Mouse (Mus musculus): Measurements from ENCODE around the gene Ikbke. TPM values are rescaled to one million over a fixed set of nuclear protein-coding genes. Genes with fewer than 3 reads are reported as not detected.
"Not testable (repeated sequence)": the region's sequence is repeated elsewhere in the genome, so short reads cannot be mapped to it uniquely, and the experiment has no call there.

Ikbke gene
- 4.2 and 4.5 TPM in 2 replicates for total RNA-seq (2012; rRNA removed)

DNA sequence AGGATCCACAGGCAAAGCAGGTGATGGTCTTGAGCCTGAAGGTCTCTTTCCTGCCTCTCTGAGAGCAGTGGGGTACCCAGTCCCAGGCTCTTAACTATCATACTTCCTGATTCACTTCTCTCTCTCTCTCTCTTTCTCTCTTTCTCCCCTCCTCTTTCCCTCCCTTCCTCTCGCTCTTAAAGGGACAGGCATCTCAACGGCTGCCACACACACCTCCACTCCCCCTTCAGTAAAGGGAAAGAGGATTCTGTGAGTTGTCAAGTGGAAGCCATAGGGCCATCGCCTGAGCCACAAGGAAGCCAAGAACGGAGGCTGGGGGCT is at the start of gene Ikbke:
Gene Ikbke (minus strand): TSS at position 151 of the 321 bp plus-strand sequence.
- TF ChIP-seq ZNF384 (IDR thresholded peaks at IDR 0.05; ENCODE audit: low read depth, low read length), result no peak
- TF ChIP-seq CHD2 (IDR thresholded peaks at IDR 0.05; ENCODE audit: low read depth, low read length), result no peak
- TF ChIP-seq MAFK (IDR thresholded peaks at IDR 0.05; ENCODE audit: insufficient read depth, low read depth, low read length), result no peak
- TF ChIP-seq ZC3H11A (IDR thresholded peaks at IDR 0.05; ENCODE audit: borderline replicate concordance, low read depth, low read length), result no peak
- TF ChIP-seq HCFC1 (IDR thresholded peaks at IDR 0.05; ENCODE audit: borderline replicate concordance, insufficient read depth, low read length), result no peak
- H3K4me3 ChIP-seq (ENCODE audit: insufficient read depth in 1 of 2, low read depth in 1 of 2, low read length in 2 of 2, poor library complexity in 1 of 2, severe bottlenecking in 1 of 2), result no peak within 1 kb of the TSS
- in situ Hi-C loops (cut with MboI; ENCODE audit: low sequenced_read_pairs in 2 of 2, unreplicated experiment in 2 of 2), result loop anchor here in 1 of 2 experiments (25.0 kb wide), 1 partner anchor 283 kb away; no protein-coding TSS in a partner anchor
- H3K9ac ChIP-seq (ENCODE audit: insufficient read depth, low read depth, low read length, poor library complexity, severe bottlenecking), result no peak within 1 kb of the TSS
- no peaks in the 10 kb centered on the region for H3K36me3 ChIP-seq (ENCODE audit: control insufficient read depth, insufficient read depth, low read length, poor library complexity, severe bottlenecking)
- no peak within 1 kb of the TSS for H3K27ac ChIP-seq (ENCODE audit: insufficient read depth, low read depth, low read length, poor library complexity, severe bottlenecking)
- peaks cover 0 to 11% of the 10 kb centered on the region in 2 experiments; a peak in 2 of 4 replicates for H3K4me1 ChIP-seq (ENCODE audit: control insufficient read depth in 2 of 2, insufficient read depth in 2 of 2, low read length in 2 of 2, poor library complexity in 1 of 2)
- no peaks in the 10 kb centered on the region for H3K9me3 ChIP-seq (ENCODE audit: control insufficient read depth, insufficient read depth, low read depth, low read length)
- no peak for DNase-seq (ENCODE audit: low read depth, low spot score)

DNA sequence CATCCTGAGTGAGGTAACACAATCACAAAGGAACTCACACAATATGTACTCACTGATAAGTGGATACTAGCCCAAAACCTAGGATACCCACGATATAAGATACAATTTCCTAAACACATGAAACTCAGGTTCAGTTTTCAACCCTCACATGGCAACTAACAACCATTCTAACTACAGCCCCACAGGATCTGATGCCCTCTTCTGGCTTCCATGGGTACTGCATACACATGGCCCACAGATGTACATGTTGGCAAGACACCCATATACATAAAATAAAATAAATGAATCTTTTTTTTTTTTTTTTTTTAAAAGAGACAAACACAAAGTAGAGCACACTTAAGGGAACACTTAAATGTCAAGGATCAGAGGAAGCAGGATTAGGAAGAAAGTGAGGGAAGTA is 49.7 kb upstream of the Ikbke start:
- DNase-seq (ENCODE audit: low read depth, low spot score), result peak; percentile 35
- H3K4me3 ChIP-seq (ENCODE audit: insufficient read depth in 1 of 2, low read depth in 1 of 2, low read length in 2 of 2, poor library complexity in 1 of 2, severe bottlenecking in 1 of 2); H3K4me1 ChIP-seq (ENCODE audit: control insufficient read depth in 2 of 2, insufficient read depth in 2 of 2, low read length in 2 of 2, poor library complexity in 1 of 2); H3K27ac ChIP-seq (ENCODE audit: insufficient read depth, low read depth, low read length, poor library complexity, severe bottlenecking); in situ Hi-C loops (cut with MboI; ENCODE audit: low sequenced_read_pairs in 2 of 2, unreplicated experiment in 2 of 2); H3K9me3 ChIP-seq (ENCODE audit: control insufficient read depth, insufficient read depth, low read depth, low read length); H3K36me3 ChIP-seq (ENCODE audit: control insufficient read depth, insufficient read depth, low read length, poor library complexity, severe bottlenecking); H3K9ac ChIP-seq (ENCODE audit: insufficient read depth, low read depth, low read length, poor library complexity, severe bottlenecking): not testable (repeated sequence)

DNA sequence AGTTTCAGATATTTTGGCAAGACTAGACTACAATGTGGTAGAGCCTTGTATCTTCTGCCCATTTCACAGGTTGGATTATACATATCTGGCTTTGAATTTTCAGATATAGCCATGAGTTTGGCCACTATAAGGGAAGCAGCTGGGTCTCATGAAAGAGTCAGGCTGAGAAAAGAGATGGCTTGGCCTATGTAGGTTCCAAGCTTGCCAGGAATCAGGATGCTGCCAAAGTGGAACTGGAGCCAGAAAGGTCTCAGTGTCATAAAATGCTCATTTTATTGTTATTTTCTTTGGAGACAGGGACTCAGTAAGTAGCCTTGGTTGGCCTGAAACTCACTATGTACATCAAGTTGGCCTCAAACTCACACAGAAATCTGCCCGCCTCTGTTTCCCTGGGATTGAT is 47.8 kb upstream of the Ikbke start:
- H3K4me1 ChIP-seq (ENCODE audit: control insufficient read depth in 2 of 2, insufficient read depth in 2 of 2, low read length in 2 of 2, poor library complexity in 1 of 2), result no peaks in the 10 kb centered on the region
- H3K4me3 ChIP-seq (ENCODE audit: insufficient read depth in 1 of 2, low read depth in 1 of 2, low read length in 2 of 2, poor library complexity in 1 of 2, severe bottlenecking in 1 of 2), result no peak overlapping the region
- H3K27ac ChIP-seq (ENCODE audit: insufficient read depth, low read depth, low read length, poor library complexity, severe bottlenecking), result no peak overlapping the region
- no peak for TF ChIP-seq ZC3H11A (IDR thresholded peaks at IDR 0.05; ENCODE audit: borderline replicate concordance, low read depth, low read length)
- TF ChIP-seq CHD2 (IDR thresholded peaks at IDR 0.05; ENCODE audit: low read depth, low read length), result no peak
- DNase-seq (ENCODE audit: low read depth, low spot score), result no peak
- no peaks in the 10 kb centered on the region; the same call in 1 of the 2 replicates for H3K36me3 ChIP-seq (ENCODE audit: control insufficient read depth, insufficient read depth, low read length, poor library complexity, severe bottlenecking)
- H3K9me3 ChIP-seq (ENCODE audit: control insufficient read depth, insufficient read depth, low read depth, low read length), result no peaks in the 10 kb centered on the region
- no peak overlapping the region for H3K9ac ChIP-seq (ENCODE audit: insufficient read depth, low read depth, low read length, poor library complexity, severe bottlenecking)
- in situ Hi-C loops (cut with MboI; ENCODE audit: low sequenced_read_pairs in 2 of 2, unreplicated experiment in 2 of 2), result no loop called here

DNA sequence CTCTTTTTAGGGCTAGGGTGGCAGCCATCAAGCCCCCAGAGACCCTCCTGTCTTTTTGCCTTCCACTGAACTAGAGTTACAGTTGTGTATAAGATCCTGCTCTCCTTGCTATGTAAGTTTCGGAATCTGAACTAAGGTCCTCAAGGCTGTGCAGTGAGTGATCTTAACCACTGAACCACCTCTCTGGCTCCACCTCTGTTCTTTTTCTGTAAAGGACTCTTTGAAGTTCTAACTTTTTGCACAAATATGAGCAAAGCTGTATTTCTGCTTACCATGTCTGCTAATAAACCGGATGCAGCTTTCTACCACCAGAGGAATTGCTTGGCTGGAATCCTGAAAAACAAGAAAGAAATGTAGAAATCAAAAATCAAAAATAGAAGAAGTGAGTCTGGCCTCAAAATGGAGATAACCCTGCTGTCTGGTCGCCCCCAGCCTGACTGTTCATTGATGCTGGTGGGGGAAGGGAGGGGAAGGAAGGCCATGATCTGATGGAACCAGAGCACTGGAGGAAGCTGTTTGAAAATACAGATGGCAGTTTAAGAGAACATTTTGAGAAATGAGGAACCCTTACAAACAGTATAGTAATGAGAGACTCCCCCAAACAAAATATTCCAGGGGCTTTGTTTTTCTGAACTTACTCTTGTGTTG is 45.5 kb upstream of the Ikbke start:
- H3K4me1 ChIP-seq (ENCODE audit: control insufficient read depth in 2 of 2, insufficient read depth in 2 of 2, low read length in 2 of 2, poor library complexity in 1 of 2), result no peaks in the 10 kb centered on the region
- H3K4me3 ChIP-seq (ENCODE audit: insufficient read depth in 1 of 2, low read depth in 1 of 2, low read length in 2 of 2, poor library complexity in 1 of 2, severe bottlenecking in 1 of 2), result no peak overlapping the region
- H3K27ac ChIP-seq (ENCODE audit: insufficient read depth, low read depth, low read length, poor library complexity, severe bottlenecking), result no peak overlapping the region
- TF ChIP-seq CHD2 (IDR thresholded peaks at IDR 0.05; ENCODE audit: low read depth, low read length) (no peak), HCFC1 (IDR thresholded peaks at IDR 0.05; ENCODE audit: borderline replicate concordance, insufficient read depth, low read length) (no peak), ZNF384 (IDR thresholded peaks at IDR 0.05; ENCODE audit: low read depth, low read length) (no peak), ZC3H11A (IDR thresholded peaks at IDR 0.05; ENCODE audit: borderline replicate concordance, low read depth, low read length) (no peak), MAFK (IDR thresholded peaks at IDR 0.05; ENCODE audit: insufficient read depth, low read depth, low read length) (no peak)
- in situ Hi-C loops (cut with MboI; ENCODE audit: low sequenced_read_pairs in 2 of 2, unreplicated experiment in 2 of 2), result no loop called here
- no peak overlapping the region for H3K9ac ChIP-seq (ENCODE audit: insufficient read depth, low read depth, low read length, poor library complexity, severe bottlenecking)
- DNase-seq (ENCODE audit: low read depth, low spot score), result no peak
- no peaks in the 10 kb centered on the region for H3K9me3 ChIP-seq (ENCODE audit: control insufficient read depth, insufficient read depth, low read depth, low read length)
- H3K36me3 ChIP-seq (ENCODE audit: control insufficient read depth, insufficient read depth, low read length, poor library complexity, severe bottlenecking), result no peaks in the 10 kb centered on the region

DNA sequence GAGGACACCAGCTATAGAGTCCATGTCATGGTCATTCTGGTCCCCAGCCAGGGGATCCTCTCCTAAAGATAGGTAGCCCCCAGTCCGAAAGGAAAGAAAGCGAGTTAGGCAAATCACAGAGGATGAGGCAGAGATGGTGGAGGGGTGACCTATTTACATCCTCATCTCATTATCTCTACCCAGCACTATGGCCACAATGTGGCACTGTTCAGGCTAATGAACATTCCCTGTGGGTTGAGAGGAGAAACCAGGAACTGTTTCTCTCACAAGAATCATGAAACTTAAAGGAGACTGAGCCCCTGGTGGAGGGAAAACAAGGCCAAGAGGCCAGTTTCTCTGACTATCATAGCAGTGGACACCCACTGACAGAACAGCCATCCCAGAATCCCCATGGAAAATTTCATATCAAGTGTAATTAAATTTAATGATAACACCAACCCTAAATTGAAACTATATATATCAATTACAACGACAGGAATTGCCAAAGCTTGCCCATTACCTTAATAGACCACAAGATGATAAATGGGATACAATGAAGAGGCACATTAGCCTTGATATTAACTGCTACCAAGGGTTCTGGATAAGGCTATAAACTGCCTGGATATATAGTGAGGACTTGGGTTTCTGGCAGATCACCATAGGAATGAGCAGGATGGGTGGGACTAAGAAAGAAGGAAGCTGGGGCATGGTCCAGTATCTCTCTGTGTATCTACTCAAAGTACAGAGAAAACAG is 40.4 kb upstream of the Ikbke start:
- no peak for DNase-seq (ENCODE audit: low read depth, low spot score)
- Histone ChIP-seq H3K27ac (ENCODE audit: insufficient read depth, low read depth, low read length, poor library complexity, severe bottlenecking) (no peak overlapping the region), H3K4me1 (ENCODE audit: control insufficient read depth in 2 of 2, insufficient read depth in 2 of 2, low read length in 2 of 2, poor library complexity in 1 of 2) (no peaks in the 10 kb centered on the region), H3K4me3 (ENCODE audit: insufficient read depth in 1 of 2, low read depth in 1 of 2, low read length in 2 of 2, poor library complexity in 1 of 2, severe bottlenecking in 1 of 2) (no peak overlapping the region), H3K9ac (ENCODE audit: insufficient read depth, low read depth, low read length, poor library complexity, severe bottlenecking) (no peak overlapping the region), H3K36me3 (ENCODE audit: control insufficient read depth, insufficient read depth, low read length, poor library complexity, severe bottlenecking) (peaks cover 5% of the 10 kb centered on the region; the same call in 1 of the 2 replicates), H3K9me3 (ENCODE audit: control insufficient read depth, insufficient read depth, low read depth, low read length) (no peaks in the 10 kb centered on the region)
- TF ChIP-seq HCFC1 (IDR thresholded peaks at IDR 0.05; ENCODE audit: borderline replicate concordance, insufficient read depth, low read length) (no peak), ZNF384 (IDR thresholded peaks at IDR 0.05; ENCODE audit: low read depth, low read length) (no peak), MAFK (IDR thresholded peaks at IDR 0.05; ENCODE audit: insufficient read depth, low read depth, low read length) (no peak), CHD2 (IDR thresholded peaks at IDR 0.05; ENCODE audit: low read depth, low read length) (no peak), ZC3H11A (IDR thresholded peaks at IDR 0.05; ENCODE audit: borderline replicate concordance, low read depth, low read length) (no peak)
- in situ Hi-C loops (cut with MboI; ENCODE audit: low sequenced_read_pairs in 2 of 2, unreplicated experiment in 2 of 2), result no loop called here
